Mouse (Mus musculus) liver, embryonic 14.5 days (tissue): ENCODE measurements around the gene Clp1. TPM values are rescaled to one million over a fixed set of nuclear protein-coding genes. Genes with fewer than 3 reads are reported as not detected.

Experiments
- ATAC-seq: fragments of 200-750 bp; cut with Nextera tagmentation; 2 replicates; pipeline ENCODE4 v1.8.0; 2017; ENCODE audit warnings: moderate number of reproducible peaks, mild to moderate bottlenecking, moderate library complexity; ENCODE audit not compliant: insufficient read depth
- DNase-seq, 3 experiments: peaks; one replicate each; pipeline ENCODE4 v3.0.0-alpha.2; 2012 to 2013; ENCODE audit warnings: low read depth in 3 of 3, low spot score in 3 of 3
- H3K27ac ChIP-seq: fragments of 300-500 bp; sonication (generic); 2 replicates; pipeline ENCODE4 v1.5.1; 2014; ENCODE audit warnings: moderate library complexity, mild to moderate bottlenecking, control low read depth, inconsistent platforms
- H3K27me3 ChIP-seq: fragments of 300-500 bp; sonication (generic); 2 replicates; pipeline ENCODE4 v1.6.1; 2014; ENCODE audit warnings: mild to moderate bottlenecking, low read length, moderate library complexity; ENCODE audit not compliant: control insufficient read depth, insufficient read depth
- H3K36me3 ChIP-seq: fragments of 300-500 bp; sonication (generic); replicated peaks from 2 replicates; pipeline ENCODE4 v1.6.1; 2014; ENCODE audit warnings: low read depth; ENCODE audit not compliant: control insufficient read depth, insufficient read depth
- H3K4me1 ChIP-seq, 2 experiments: fragments of 200-500 bp in 1 of 2; fragments of 300-500 bp in 1 of 2; sonication (generic) in 1 of 2; replicated peaks; 2 replicates each; pipeline ENCODE4 v1.6.1; 2012 to 2014; ENCODE audit warnings: antibody characterized with exemption in 1 of 2, inconsistent platforms in 1 of 2, low read length in 1 of 2; ENCODE audit not compliant: control insufficient read depth in 2 of 2, insufficient read depth in 2 of 2
- H3K4me2 ChIP-seq: fragments of 300-500 bp; sonication (generic); 2 replicates; pipeline ENCODE4 v1.6.1; 2014; ENCODE audit warnings: low read depth, mild to moderate bottlenecking, control low read depth, moderate library complexity
- H3K4me3 ChIP-seq, 2 experiments: fragments of 200-500 bp in 1 of 2; fragments of 300-500 bp in 1 of 2; sonication (generic) in 1 of 2; 2 replicates each; pipeline ENCODE4 v1.5.1; 2012 to 2014; ENCODE audit warnings: low read depth in 2 of 2, low read length in 2 of 2, mild to moderate bottlenecking in 2 of 2, control low read depth in 1 of 2, inconsistent platforms in 1 of 2, moderate library complexity in 1 of 2; ENCODE audit not compliant: insufficient read depth in 1 of 2
- H3K9ac ChIP-seq: fragments of 300-500 bp; sonication (generic); replicated peaks from 2 replicates; pipeline ENCODE4 v1.6.1; 2014; ENCODE audit warnings: mild to moderate bottlenecking, control low read depth, moderate library complexity
- H3K9me3 ChIP-seq: fragments of 300-500 bp; sonication (generic); 2 replicates; pipeline ENCODE4 v1.6.1; 2016; ENCODE audit warnings: low read length, mixed read lengths; ENCODE audit not compliant: control insufficient read depth
- CTCF ChIP-seq: IDR thresholded peaks from 2 replicates; pipeline ENCODE4 v1.5.1; 2016; ENCODE audit warnings: antibody characterized with exemption, low read depth, control low read depth
- EP300 ChIP-seq: IDR thresholded peaks from 2 replicates; pipeline ENCODE4 v1.6.1; 2016; ENCODE audit warnings: antibody characterized with exemption, low read depth
- WGBS: fragments of 180-500 bp; shearing (Covaris S2); extraction: QIAGEN DNeasy Blood & Tissue Kit; methylation state at CpG from one replicate; pipeline ENCODE4 v1.1.7; 2014; ENCODE audit not compliant: insufficient replicate concordance; 5-methylcytosine and 5-hydroxymethylcytosine counted together
- microRNA counts: library from miRNA; unstranded; fragments of <30 nt; microRNA quantifications from one replicate; lab custom pipeline; 2016
- microRNA-seq: library from miRNA; unstranded; fragments of <30 nt; microRNA quantifications from one replicate; pipeline ENCODE4, GENCODE M21; 2016
- polyA plus RNA-seq, 2 experiments: library from polyadenylated mRNA; depleted of rRNA in 1 of 2; stranded (reverse) in 1 of 2; unstranded in 1 of 2; fragments of >200 nt; fragmentation: Nextera tagmentation in 1 of 2; extraction: Ambion mirVana in 1 of 2; gene quantifications; 2 replicates each; pipeline versions ENCODE4 v1.2.1 to v1.2.3; 2012 to 2014

Gene Clp1
- polyA plus RNA-seq, 2 experiments, result 27.5 to 50.9 TPM

DNA sequence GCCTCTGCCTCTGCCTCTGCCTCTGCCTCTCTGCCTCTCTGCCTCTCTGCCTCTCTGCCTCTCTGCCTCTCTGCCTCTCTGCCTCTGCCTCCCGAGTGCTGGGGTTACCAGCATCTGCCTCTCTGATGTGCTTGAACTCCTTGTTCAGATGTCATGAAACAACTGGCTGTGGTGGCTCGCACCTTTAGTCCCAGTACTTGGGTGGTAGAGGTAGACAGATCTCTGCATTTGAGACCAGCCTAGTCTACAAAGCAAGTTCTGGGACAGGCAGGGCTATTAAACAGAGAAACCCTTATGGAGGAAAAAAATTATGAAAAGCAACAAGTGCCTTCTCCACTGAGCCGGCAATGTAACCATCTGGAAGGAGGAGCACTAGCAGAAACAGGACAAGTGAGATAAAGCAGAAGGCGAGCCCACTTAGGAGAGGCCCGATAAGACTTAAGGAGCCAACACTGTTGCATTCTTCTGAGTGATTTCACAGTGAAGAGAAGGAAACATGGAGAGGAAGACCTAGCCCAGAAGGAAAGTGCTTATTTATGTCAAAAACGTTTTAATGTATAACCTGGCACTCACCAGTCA lies 44.5 kb downstream of the Clp1 start:
- no peaks in the 10 kb centered on the region for H3K9me3 ChIP-seq
- TF ChIP-seq CTCF (no peak), EP300 (peak; percentile 79)
- DNase-seq (peak; percentile 62 to 74 (median 65)), ATAC-seq (peak; percentile 52)
- H3K4me3 ChIP-seq, result peak overlapping the region; percentile 41 to 53
- H3K36me3 ChIP-seq, result peaks cover 37% of the 10 kb centered on the region
- 15% methylated on average over 6 of the region's 6 CpGs for WGBS
- H3K27me3 ChIP-seq, result no peaks in the 10 kb centered on the region
- H3K9ac ChIP-seq, result peak overlapping the region; percentile 67
- H3K27ac ChIP-seq, result peak overlapping the region; percentile 98
- peak overlapping the region; percentile 78 for H3K4me2 ChIP-seq
- peaks cover 17 to 21% of the 10 kb centered on the region in 2 experiments for H3K4me1 ChIP-seq

GRCm38 (mm10) chr2:84679016-84679415 lies 48.1 kb downstream of the Clp1 start, which contains the start of gene Tmx2:
Gene Tmx2 (minus strand): TSS chr2:84679140.
- Histone ChIP-seq H3K9ac (peak within 1 kb of the TSS; percentile 85), H3K9me3 (no peaks in the 10 kb centered on the region), H3K36me3 (peaks cover 22% of the 10 kb centered on the region), H3K4me2 (peak within 1 kb of the TSS; percentile 97), H3K4me1 (peaks cover 25 to 31% of the 10 kb centered on the region in 2 experiments), H3K27ac (peak within 1 kb of the TSS; percentile 74), H3K4me3 (peak within 1 kb of the TSS; percentile 96 to 98), H3K27me3 (no peaks in the 10 kb centered on the region)
- TF ChIP-seq EP300, result no peak
- TF ChIP-seq CTCF, result no peak
- WGBS, result 9% methylated on average over 8 of the region's 8 CpGs
- DNase-seq (no peak), ATAC-seq (no peak)

DNA sequence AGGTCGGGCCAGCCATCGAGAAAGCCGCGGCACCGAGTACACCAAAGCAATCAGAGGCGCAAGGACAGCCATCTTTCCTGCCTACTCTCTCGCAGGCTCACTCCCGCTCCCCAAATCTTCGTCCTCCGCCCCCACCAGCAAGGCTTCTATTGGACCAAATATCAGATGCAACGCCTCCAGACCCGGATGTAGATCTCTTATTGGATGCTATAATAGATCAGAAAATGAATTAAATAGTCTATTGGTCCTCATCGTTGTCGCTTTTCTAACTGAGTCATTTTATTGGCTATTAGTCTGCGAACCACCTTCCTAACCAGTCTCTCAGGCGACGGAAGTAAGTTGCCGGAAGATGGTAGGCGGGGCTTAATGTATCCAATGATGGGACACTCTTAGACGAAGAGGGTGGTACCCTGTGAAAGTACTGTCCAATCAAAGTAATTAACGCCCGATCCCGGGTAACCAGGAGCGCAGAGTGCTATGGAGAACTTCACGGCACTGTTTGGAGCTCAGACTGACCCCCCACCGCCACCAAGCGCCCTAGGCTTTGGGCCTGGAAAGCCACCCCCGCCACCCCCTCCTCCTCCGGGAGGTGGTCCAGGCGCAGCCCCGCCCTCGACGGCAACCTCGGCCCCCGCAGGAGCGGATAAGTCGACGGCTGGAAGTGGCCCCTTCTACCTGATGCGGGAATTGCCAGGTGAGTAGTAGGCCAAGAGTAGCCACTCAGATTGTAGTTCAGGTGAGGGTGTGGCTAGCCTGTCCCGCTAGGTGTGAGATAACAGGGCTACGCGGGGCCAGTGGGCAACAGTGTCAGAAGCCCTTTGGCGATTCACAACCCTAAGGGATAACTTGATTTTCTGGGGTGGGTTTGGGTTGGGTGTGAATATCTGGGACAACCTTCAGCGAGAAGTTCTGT lies 48.9 kb downstream of the Clp1 start, which contains the start of the genes Gm28635 and Med19:
Gene Gm28635 (minus strand): TSS at position 74 of the 913 bp plus-strand sequence.
Gene Med19 (plus strand): TSS at position 435 of the 913 bp plus-strand sequence.
- Histone ChIP-seq H3K9ac (peak within 1 kb of the TSS; percentile 85), H3K4me3 (peak within 1 kb of the TSS; percentile 96 to 98), H3K9me3 (no peaks in the 10 kb centered on the region), H3K4me2 (peak within 1 kb of the TSS; percentile 97), H3K27ac (peak within 1 kb of the TSS; percentile 74), H3K27me3 (no peaks in the 10 kb centered on the region), H3K4me1 (peaks cover 22 to 28% of the 10 kb centered on the region in 2 experiments), H3K36me3 (peaks cover 26% of the 10 kb centered on the region)
- TF ChIP-seq EP300 (no peak), CTCF (peak; percentile 26; the same call in 1 of the 2 replicates)
- DNase-seq (peak; percentile 100), ATAC-seq (peak; percentile 96)
- under 1% methylated on average over 44 of the region's 44 CpGs for WGBS

DNA sequence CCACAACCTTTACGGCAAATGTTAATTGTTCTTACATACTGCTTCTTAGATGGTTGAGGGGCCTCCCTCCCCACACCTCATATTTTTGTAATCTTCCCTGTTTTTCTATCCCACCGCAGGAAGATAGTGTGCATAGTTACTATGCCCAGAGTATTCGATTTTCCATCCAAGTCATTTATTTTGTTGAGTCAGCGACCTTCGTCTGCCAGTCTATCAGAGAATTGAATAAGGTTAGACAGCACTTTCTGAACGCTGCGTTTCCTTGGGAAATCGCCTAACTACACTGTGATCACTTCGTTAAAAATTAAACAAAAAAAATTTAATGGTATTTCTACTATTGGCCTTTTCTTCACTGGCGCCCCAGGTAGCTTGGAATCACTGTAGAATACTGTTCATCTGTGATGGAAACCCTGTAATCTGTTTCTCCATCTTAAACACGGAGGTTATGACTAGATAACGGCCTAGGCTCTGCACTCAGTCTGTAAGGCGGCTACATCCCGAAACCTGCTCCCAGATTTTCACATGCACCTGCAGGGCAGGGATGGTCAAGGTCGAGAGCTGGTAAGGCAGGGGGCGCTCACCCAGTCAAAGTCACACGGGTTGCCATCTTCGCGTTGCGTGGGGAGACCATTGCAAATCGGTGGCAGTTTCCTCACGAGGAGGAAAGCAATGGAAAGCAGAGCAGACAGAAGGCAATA lies 49.7 kb downstream of the Clp1 start:
- Histone ChIP-seq H3K9me3 (no peaks in the 10 kb centered on the region), H3K9ac (peak overlapping the region; percentile 78), H3K27ac (peak overlapping the region; percentile 59), H3K4me1 (peaks cover 19 to 28% of the 10 kb centered on the region in 2 experiments), H3K27me3 (no peaks in the 10 kb centered on the region), H3K4me2 (peak overlapping the region; percentile 94), H3K4me3 (peak overlapping the region; percentile 85 to 96), H3K36me3 (peaks cover 34% of the 10 kb centered on the region)
- DNase-seq, result no peak
- TF ChIP-seq CTCF (peak; percentile 77), EP300 (no peak)
- ATAC-seq, result peak; percentile 42
- 8% methylated on average over 22 of the region's 22 CpGs for WGBS

MicroRNAs encoded within 50 kb of the gene (microRNA counts, 519-probe panel; counts per million panel counts)
- 8,821 counts per million, percentile 92 among the panel's probes with 10 or more counts for microRNA mmu-miR-130a (lab: Ali Mortazavi, UCI)

Small RNAs within 50 kb of the gene (microRNA-seq; reads per million reads assigned to microRNA genes)
- 24,029 reads per million, percentile 97 among the genes with 10 or more reads in this experiment for gene Mir130a

Other genes starting within 250 kb of the Clp1 start
- 14.6 and 16.0 TPM in 2 replicates for gene Ctnnd1, start 76.6 kb downstream of the Clp1 start, polyA plus RNA-seq (2012; rRNA removed)
- gene Ctnnd1, start 76.6 kb downstream of the Clp1 start, polyA plus RNA-seq (2014; fragmentation: Nextera tagmentation; extraction: Ambion mirVana), result 8.5 and 9.8 TPM in 2 replicates
- gene Btbd18, start 68.3 kb downstream of the Clp1 start, polyA plus RNA-seq (2012; rRNA removed), result not detected in 2 replicates
- 0.05 TPM in 1 of 2 replicates, not detected in the other for gene Btbd18, start 68.3 kb downstream of the Clp1 start, polyA plus RNA-seq (2014; fragmentation: Nextera tagmentation; extraction: Ambion mirVana)
- gene Selenoh, start 56.6 kb downstream of the Clp1 start, polyA plus RNA-seq (2012; rRNA removed), result 97.8 and 135 TPM in 2 replicates
- 115 TPM in 2 replicates for gene Selenoh, start 56.6 kb downstream of the Clp1 start, polyA plus RNA-seq (2014; fragmentation: Nextera tagmentation; extraction: Ambion mirVana)
- gene Gm28635, start 49.3 kb downstream of the Clp1 start, polyA plus RNA-seq (2012; rRNA removed), result 0.01 TPM in 1 of 2 replicates, not detected in the other
- gene Gm28635, start 49.3 kb downstream of the Clp1 start, polyA plus RNA-seq (2014; fragmentation: Nextera tagmentation; extraction: Ambion mirVana), result not detected in 2 replicates
- 9.6 and 12.3 TPM in 2 replicates for gene Med19, start 48.9 kb downstream of the Clp1 start, polyA plus RNA-seq (2012; rRNA removed)
- gene Med19, start 48.9 kb downstream of the Clp1 start, polyA plus RNA-seq (2014; fragmentation: Nextera tagmentation; extraction: Ambion mirVana), result 22.4 and 23.4 TPM in 2 replicates
- 18.7 and 24.7 TPM in 2 replicates for gene Tmx2, start 48.2 kb downstream of the Clp1 start, polyA plus RNA-seq (2012; rRNA removed)
- 66.3 and 70.9 TPM in 2 replicates for gene Tmx2, start 48.2 kb downstream of the Clp1 start, polyA plus RNA-seq (2014; fragmentation: Nextera tagmentation; extraction: Ambion mirVana)
- gene Zdhhc5, start 12.2 kb downstream of the Clp1 start, polyA plus RNA-seq (2012; rRNA removed), result 17.2 and 17.4 TPM in 2 replicates
- 18.8 and 20.1 TPM in 2 replicates for gene Zdhhc5, start 12.2 kb downstream of the Clp1 start, polyA plus RNA-seq (2014; fragmentation: Nextera tagmentation; extraction: Ambion mirVana)
- 122 and 145 TPM in 2 replicates for gene Ypel4, start 6.7 kb upstream of the Clp1 start, polyA plus RNA-seq (2012; rRNA removed)
- gene Ypel4, start 6.7 kb upstream of the Clp1 start, polyA plus RNA-seq (2014; fragmentation: Nextera tagmentation; extraction: Ambion mirVana), result 53.4 and 58.1 TPM in 2 replicates
- 1.1 and 1.8 TPM in 2 replicates for gene Gm19426, start 16.3 kb upstream of the Clp1 start, polyA plus RNA-seq (2012; rRNA removed)
- 0.98 and 1.1 TPM in 2 replicates for gene Gm19426, start 16.3 kb upstream of the Clp1 start, polyA plus RNA-seq (2014; fragmentation: Nextera tagmentation; extraction: Ambion mirVana)
- gene Serping1, start 48.1 kb upstream of the Clp1 start, polyA plus RNA-seq (2012; rRNA removed), result 32.4 and 35.4 TPM in 2 replicates
- gene Serping1, start 48.1 kb upstream of the Clp1 start, polyA plus RNA-seq (2014; fragmentation: Nextera tagmentation; extraction: Ambion mirVana), result 45.4 and 61.5 TPM in 2 replicates
- gene Ube2l6, start 71.5 kb upstream of the Clp1 start, polyA plus RNA-seq (2012; rRNA removed), result 243 and 304 TPM in 2 replicates
- gene Ube2l6, start 71.5 kb upstream of the Clp1 start, polyA plus RNA-seq (2014; fragmentation: Nextera tagmentation; extraction: Ambion mirVana), result 469 and 479 TPM in 2 replicates
- 0.09 and 0.38 TPM in 2 replicates for gene Smtnl1, start 95.3 kb upstream of the Clp1 start, polyA plus RNA-seq (2012; rRNA removed)
- gene Smtnl1, start 95.3 kb upstream of the Clp1 start, polyA plus RNA-seq (2014; fragmentation: Nextera tagmentation; extraction: Ambion mirVana), result 0.23 and 0.25 TPM in 2 replicates
- 39.8 and 46.6 TPM in 2 replicates for gene Timm10, start 99.6 kb upstream of the Clp1 start, polyA plus RNA-seq (2012; rRNA removed)
- gene Timm10, start 99.6 kb upstream of the Clp1 start, polyA plus RNA-seq (2014; fragmentation: Nextera tagmentation; extraction: Ambion mirVana), result 40.6 and 41.5 TPM in 2 replicates
- 144 and 151 TPM in 2 replicates for gene Slc43a1, start 111.5 kb upstream of the Clp1 start, polyA plus RNA-seq (2012; rRNA removed)
- 174 and 198 TPM in 2 replicates for gene Slc43a1, start 111.5 kb upstream of the Clp1 start, polyA plus RNA-seq (2014; fragmentation: Nextera tagmentation; extraction: Ambion mirVana)
- gene Rtn4rl2, start 159.4 kb upstream of the Clp1 start, polyA plus RNA-seq (2012; rRNA removed), result 0.03 and 0.06 TPM in 2 replicates
- gene Rtn4rl2, start 159.4 kb upstream of the Clp1 start, polyA plus RNA-seq (2014; fragmentation: Nextera tagmentation; extraction: Ambion mirVana), result 0.14 TPM in 1 of 2 replicates, not detected in the other
- 158 and 159 TPM in 2 replicates for gene Slc43a3, start 209.2 kb upstream of the Clp1 start, polyA plus RNA-seq (2012; rRNA removed)
- gene Slc43a3, start 209.2 kb upstream of the Clp1 start, polyA plus RNA-seq (2014; fragmentation: Nextera tagmentation; extraction: Ambion mirVana), result 113 and 124 TPM in 2 replicates